Mouse (Mus musculus) stomach, postnatal 0 days (tissue): ENCODE measurements around the gene Dnajc15. TPM values are rescaled to one million over a fixed set of nuclear protein-coding genes. Genes with fewer than 3 reads are reported as not detected.

Experiments
- ATAC-seq: fragments of 200-750 bp; cut with Nextera tagmentation; 2 replicates; pipeline ENCODE4 v1.8.0; 2017; ENCODE audit not compliant: low FRiP score, low TSS enrichment
- DNase-seq: peaks from one replicate; pipeline ENCODE4 v3.0.0-alpha.2; 2016; ENCODE audit warnings: low spot score
- H3K27ac ChIP-seq: fragments of 300-500 bp; sonication (generic); replicated peaks from 2 replicates; pipeline ENCODE4 v1.5.1; 2014; ENCODE audit warnings: mild to moderate bottlenecking, control low read depth
- H3K27me3 ChIP-seq: fragments of 300-500 bp; sonication (generic); 2 replicates; pipeline ENCODE4 v1.6.1; 2014; ENCODE audit warnings: low read length; ENCODE audit not compliant: control insufficient read depth, insufficient read depth
- H3K36me3 ChIP-seq: fragments of 300-500 bp; sonication (generic); 2 replicates; pipeline ENCODE4 v1.6.1; 2014; ENCODE audit warnings: low read length, mixed read lengths; ENCODE audit not compliant: control insufficient read depth, insufficient read depth
- H3K4me1 ChIP-seq: fragments of 300-500 bp; sonication (generic); replicated peaks from 2 replicates; pipeline ENCODE4 v1.6.1; 2014; ENCODE audit warnings: antibody characterized with exemption; ENCODE audit not compliant: control insufficient read depth, insufficient read depth
- H3K4me2 ChIP-seq: fragments of 300-500 bp; sonication (generic); replicated peaks from 2 replicates; pipeline ENCODE4 v1.6.1; 2014; ENCODE audit warnings: low read depth, mild to moderate bottlenecking, control low read depth, moderate library complexity
- H3K4me3 ChIP-seq: fragments of 300-500 bp; sonication (generic); 2 replicates; pipeline ENCODE4 v1.5.1; 2014; ENCODE audit warnings: low read depth, low read length, control low read depth
- H3K9ac ChIP-seq: fragments of 300-500 bp; sonication (generic); 2 replicates; pipeline ENCODE4 v1.6.1; 2014; ENCODE audit warnings: mild to moderate bottlenecking, low read length, control low read depth, mixed read lengths
- H3K9me3 ChIP-seq: fragments of 300-500 bp; sonication (generic); 2 replicates; pipeline ENCODE4 v1.6.1; 2016; ENCODE audit warnings: low read length; ENCODE audit not compliant: control insufficient read depth
- CTCF ChIP-seq: IDR thresholded peaks from 2 replicates; pipeline ENCODE4 v1.5.1; 2016; ENCODE audit warnings: antibody characterized with exemption, low read depth, mild to moderate bottlenecking, moderate library complexity
- EP300 ChIP-seq: optimal IDR thresholded peaks from 2 replicates; pipeline ENCODE3; 2016; ENCODE audit warnings: antibody characterized with exemption
- WGBS: fragments of 180-500 bp; shearing (Covaris S2); extraction: QIAGEN DNeasy Blood & Tissue Kit; methylation state at CpG from one replicate; pipeline ENCODE4 v1.1.7; 2014; 5-methylcytosine and 5-hydroxymethylcytosine counted together
- polyA plus RNA-seq: library from polyadenylated mRNA; unstranded; fragments of >200 nt; fragmentation: Nextera tagmentation; extraction: Ambion mirVana; gene quantifications from 2 replicates; pipeline ENCODE4 v1.2.1, GENCODE M21; 2015

The Dnajc15 gene
- polyA plus RNA-seq, 1 experiment from 2014 or later, result 85.7 TPM

- TF ChIP-seq CTCF (no peak), EP300 (no peak)
- ATAC-seq, result no peak
- no peaks in the 10 kb centered on the region for H3K27me3 ChIP-seq
Observed at GRCm38 (mm10) chr14:77771626-77772025, 103.3 kb downstream of the Dnajc15 start.

More at GRCm38 (mm10) chr14:77771626-77772025, 103.3 kb downstream of the Dnajc15 start:
- no peak overlapping the region for H3K4me3 ChIP-seq
- WGBS, result 62% methylated on average over 2 of the region's 2 CpGs
- DNase-seq, result no peak
- H3K9ac ChIP-seq, result no peak overlapping the region
- no peak overlapping the region for H3K27ac ChIP-seq
- no peak overlapping the region for H3K4me2 ChIP-seq
- no peaks in the 10 kb centered on the region for H3K36me3 ChIP-seq
- no peaks in the 10 kb centered on the region for H3K9me3 ChIP-seq
- H3K4me1 ChIP-seq, result no peaks in the 10 kb centered on the region

Other genes with a start within 250 kb of the Dnajc15 start
- gene Epsti1, start 29.1 kb upstream of the Dnajc15 start, polyA plus RNA-seq, result 2.7 and 3.1 TPM in 2 replicates
- gene Fam216b, start 213.9 kb upstream of the Dnajc15 start, polyA plus RNA-seq, result 0.07 and 0.15 TPM in 2 replicates